Mouse (Mus musculus) embryo, embryonic 11 days (tissue): Measurements from ENCODE around the gene Klf5.

Experiments used
- DNase-seq: peaks from one replicate; pipeline ENCODE4 v3.0.0-alpha.2; 2015

The Klf5 gene

GRCm38 (mm10) chr14:99298385-99299021, at the start of gene Klf5:
TSS of gene Klf5 (plus strand) at chr14:99298691.
- peak; percentile 95 for DNase-seq

GRCm38 (mm10) chr14:99262026-99262425, 36.5 kb upstream of the Klf5 start:
- no peak for DNase-seq

- no peak for DNase-seq
Measured at GRCm38 (mm10) chr14:99263816-99264215, 34.7 kb upstream of the Klf5 start.

GRCm38 (mm10) chr14:99265791-99266190, 32.7 kb upstream of the Klf5 start:
- DNase-seq, result no peak

GRCm38 (mm10) chr14:99266749-99267148, 31.7 kb upstream of the Klf5 start:
- DNase-seq, result no peak

- DNase-seq, result no peak
Measured at GRCm38 (mm10) chr14:99274056-99274455, 24.4 kb upstream of the Klf5 start.

GRCm38 (mm10) chr14:99275827-99276226, 22.7 kb upstream of the Klf5 start:
- DNase-seq, result peak; percentile 44

- no peak for DNase-seq
Measured at GRCm38 (mm10) chr14:99278312-99278711, 20.2 kb upstream of the Klf5 start.

GRCm38 (mm10) chr14:99278763-99279486, 19.6 kb upstream of the Klf5 start:
- no peak for DNase-seq

- no peak for DNase-seq
Measured at GRCm38 (mm10) chr14:99280399-99280798, 18.1 kb upstream of the Klf5 start.

GRCm38 (mm10) chr14:99280825-99281433, 17.6 kb upstream of the Klf5 start:
- no peak for DNase-seq

- DNase-seq, result no peak
Measured at GRCm38 (mm10) chr14:99285486-99285885, 13.0 kb upstream of the Klf5 start.

- DNase-seq, result no peak
Measured at GRCm38 (mm10) chr14:99292176-99292575, 6.3 kb upstream of the Klf5 start.

- DNase-seq, result no peak
Measured at GRCm38 (mm10) chr14:99294424-99294823, 4.1 kb upstream of the Klf5 start.

- DNase-seq, result no peak
Measured at GRCm38 (mm10) chr14:99295606-99296341, 2.7 kb upstream of the Klf5 start.

- DNase-seq, result peak; percentile 74
Measured at GRCm38 (mm10) chr14:99299022-99299481, 561 bp downstream of the Klf5 start.

GRCm38 (mm10) chr14:99299701-99300191, 1.3 kb downstream of the Klf5 start:
- DNase-seq, result peak; percentile 47

- DNase-seq, result no peak
Measured at GRCm38 (mm10) chr14:99301472-99301871, 3.0 kb downstream of the Klf5 start.

- DNase-seq, result no peak
Measured at GRCm38 (mm10) chr14:99304387-99304786, 5.9 kb downstream of the Klf5 start.

- DNase-seq, result no peak
Measured at GRCm38 (mm10) chr14:99304997-99305792, 6.7 kb downstream of the Klf5 start.

GRCm38 (mm10) chr14:99306410-99306809, 7.9 kb downstream of the Klf5 start:
- no peak for DNase-seq

GRCm38 (mm10) chr14:99309606-99310005, 11.1 kb downstream of the Klf5 start:
- no peak for DNase-seq
